Mouse (Mus musculus): ENCODE measurements at regions not wholly inside any gene's neighbourhood (a gene's known extent, or its start where the extent isn't known, plus 50 kb on each side); places are given as distances from the start of the nearest gene placed in this dataset.
"Not testable (repeated sequence)": the region's sequence is repeated elsewhere in the genome, so short reads cannot be mapped to it uniquely, and the experiment has no call there.

GRCm38 (mm10) chr17:91361261-91361660 is 268.4 kb upstream of the Nrxn1 start:
- ATAC-seq (ENCODE audit: insufficient read depth, low FRiP score, low read depth): no peak

GRCm38 (mm10) chr17:91352107-91352506 is 259.2 kb upstream of the Nrxn1 start:
- H3K27me3 ChIP-seq (replicated peaks): no peaks in the 10 kb centered on the region
- H3K4me1 ChIP-seq: no peaks in the 10 kb centered on the region
- H3K36me3 ChIP-seq: no peaks in the 10 kb centered on the region
- no peaks in the 10 kb centered on the region for H3K9me3 ChIP-seq
- no peak overlapping the region for H3K27ac ChIP-seq
- no peak overlapping the region for H3K9ac ChIP-seq
- no peak overlapping the region for H3K4me2 ChIP-seq
- WGBS: 73% methylated on average over 2 of the region's 2 CpGs
- no peak for ATAC-seq (ENCODE audit: insufficient read depth, low FRiP score, low read depth)
- H3K4me3 ChIP-seq (replicated peaks): no peak overlapping the region

More at GRCm38 (mm10) chr17:91361261-91361660, 268.4 kb upstream of the Nrxn1 start:
- H3K27me3 ChIP-seq (replicated peaks): no peaks in the 10 kb centered on the region
- no peaks in the 10 kb centered on the region for H3K9me3 ChIP-seq
- H3K9ac ChIP-seq: no peak overlapping the region
- H3K36me3 ChIP-seq: no peaks in the 10 kb centered on the region
- WGBS: 70% methylated on average over 1 of the region's 1 CpGs
- no peak overlapping the region for H3K27ac ChIP-seq
- no peaks in the 10 kb centered on the region for H3K4me1 ChIP-seq
- H3K4me3 ChIP-seq (replicated peaks): no peak overlapping the region
- no peak overlapping the region for H3K4me2 ChIP-seq

GRCm38 (mm10) chr17:91336882-91337281 is 244.0 kb upstream of the Nrxn1 start:
- no peak overlapping the region for H3K4me2 ChIP-seq
- no peaks in the 10 kb centered on the region for H3K27me3 ChIP-seq (replicated peaks)
- no peak overlapping the region for H3K4me3 ChIP-seq (replicated peaks)
- H3K9me3 ChIP-seq: no peaks in the 10 kb centered on the region
- WGBS: 59% methylated on average over 1 of the region's 1 CpGs
- ATAC-seq (ENCODE audit: insufficient read depth, low FRiP score, low read depth): no peak
- H3K36me3 ChIP-seq: no peaks in the 10 kb centered on the region
- H3K9ac ChIP-seq: no peak overlapping the region
- no peak overlapping the region for H3K27ac ChIP-seq
- no peaks in the 10 kb centered on the region for H3K4me1 ChIP-seq

- 78% methylated on average over 4 of the region's 4 CpGs for WGBS
- ATAC-seq (ENCODE audit: insufficient read depth, low FRiP score, low read depth): no peak
- no peaks in the 10 kb centered on the region for H3K36me3 ChIP-seq
- no peak overlapping the region for H3K9ac ChIP-seq
- H3K27me3 ChIP-seq (replicated peaks): no peaks in the 10 kb centered on the region
- H3K9me3 ChIP-seq: no peaks in the 10 kb centered on the region
- no peak overlapping the region for H3K4me2 ChIP-seq
- no peak overlapping the region for H3K27ac ChIP-seq
- no peak overlapping the region for H3K4me3 ChIP-seq (replicated peaks)
- H3K4me1 ChIP-seq: no peaks in the 10 kb centered on the region
These were observed 240.9 kb upstream of the Nrxn1 start for GRCm38 (mm10) chr17:91333790-91334189.

GRCm38 (mm10) chr17:91333202-91333601 is 240.3 kb upstream of the Nrxn1 start:
- Histone ChIP-seq H3K27me3 (replicated peaks) (no peaks in the 10 kb centered on the region), H3K9me3 (no peaks in the 10 kb centered on the region), H3K4me2 (no peak overlapping the region), H3K9ac (no peak overlapping the region), H3K27ac (no peak overlapping the region), H3K4me3 (replicated peaks) (no peak overlapping the region), H3K4me1 (no peaks in the 10 kb centered on the region), H3K36me3 (no peaks in the 10 kb centered on the region)
- no peak for ATAC-seq (ENCODE audit: insufficient read depth, low FRiP score, low read depth)
- 67% methylated on average over 1 of the region's 1 CpGs for WGBS

GRCm38 (mm10) chr17:91324377-91324776 is 231.5 kb upstream of the Nrxn1 start:
- Histone ChIP-seq H3K4me2 (no peak overlapping the region), H3K4me1 (no peaks in the 10 kb centered on the region), H3K36me3 (no peaks in the 10 kb centered on the region), H3K27me3 (replicated peaks) (no peaks in the 10 kb centered on the region), H3K9me3 (no peaks in the 10 kb centered on the region), H3K4me3 (replicated peaks) (no peak overlapping the region), H3K27ac (no peak overlapping the region), H3K9ac (no peak overlapping the region)
- 52% methylated on average over 1 of the region's 1 CpGs for WGBS
- ATAC-seq (ENCODE audit: insufficient read depth, low FRiP score, low read depth): no peak

- H3K9ac ChIP-seq: no peak overlapping the region
- no peak overlapping the region for H3K4me3 ChIP-seq (replicated peaks)
- H3K4me1 ChIP-seq: no peaks in the 10 kb centered on the region
- no peak overlapping the region for H3K27ac ChIP-seq
- ATAC-seq (ENCODE audit: insufficient read depth, low FRiP score, low read depth): no peak
- H3K27me3 ChIP-seq (replicated peaks): no peaks in the 10 kb centered on the region
- no peaks in the 10 kb centered on the region for H3K36me3 ChIP-seq
- H3K4me2 ChIP-seq: no peak overlapping the region
- H3K9me3 ChIP-seq: no peaks in the 10 kb centered on the region
These were observed 194.0 kb upstream of the Nrxn1 start for GRCm38 (mm10) chr17:91286875-91287274.

- H3K9me3 ChIP-seq: no peaks in the 10 kb centered on the region
- ATAC-seq (ENCODE audit: insufficient read depth, low FRiP score, low read depth): no peak
- 68% methylated on average over 1 of the region's 1 CpGs for WGBS
These were observed 181.5 kb upstream of the Nrxn1 start for GRCm38 (mm10) chr17:91274378-91274777.

GRCm38 (mm10) chr17:91238719-91239118 is 145.8 kb upstream of the Nrxn1 start:
- WGBS: 65% methylated on average over 2 of the region's 2 CpGs
- Histone ChIP-seq H3K27me3 (replicated peaks) (no peaks in the 10 kb centered on the region), H3K4me3 (replicated peaks) (no peak overlapping the region), H3K9ac (no peak overlapping the region), H3K4me2 (no peak overlapping the region), H3K9me3 (no peaks in the 10 kb centered on the region), H3K4me1 (no peaks in the 10 kb centered on the region), H3K27ac (no peak overlapping the region), H3K36me3 (no peaks in the 10 kb centered on the region)
- no peak for ATAC-seq (ENCODE audit: insufficient read depth, low FRiP score, low read depth)

More at GRCm38 (mm10) chr17:91274378-91274777, 181.5 kb upstream of the Nrxn1 start:
- H3K36me3 ChIP-seq: no peaks in the 10 kb centered on the region
- no peaks in the 10 kb centered on the region for H3K4me1 ChIP-seq
- H3K4me3 ChIP-seq (replicated peaks): no peak overlapping the region
- no peak overlapping the region for H3K4me2 ChIP-seq
- H3K9ac ChIP-seq: no peak overlapping the region
- no peak overlapping the region for H3K27ac ChIP-seq
- no peaks in the 10 kb centered on the region for H3K27me3 ChIP-seq (replicated peaks)

- H3K9me3 ChIP-seq; H3K4me1 ChIP-seq; H3K4me2 ChIP-seq; H3K27ac ChIP-seq; H3K27me3 ChIP-seq (replicated peaks); H3K36me3 ChIP-seq; H3K4me3 ChIP-seq (replicated peaks); H3K9ac ChIP-seq: not testable (repeated sequence)
- WGBS: 96% methylated on average over 14 of the region's 14 CpGs
- peak; percentile 56; the same call in 1 of the 2 replicates for ATAC-seq (ENCODE audit: insufficient read depth, low FRiP score, low read depth)
These were observed 143.8 kb upstream of the Nrxn1 start for GRCm38 (mm10) chr17:91236653-91237052.

- WGBS: 74% methylated on average over 5 of the region's 5 CpGs
- Histone ChIP-seq H3K4me1 (no peaks in the 10 kb centered on the region), H3K4me2 (no peak overlapping the region), H3K9me3 (no peaks in the 10 kb centered on the region), H3K4me3 (replicated peaks) (no peak overlapping the region), H3K27ac (no peak overlapping the region), H3K9ac (no peak overlapping the region), H3K27me3 (replicated peaks) (no peaks in the 10 kb centered on the region), H3K36me3 (no peaks in the 10 kb centered on the region)
- ATAC-seq (ENCODE audit: insufficient read depth, low FRiP score, low read depth): no peak
These were observed 133.5 kb upstream of the Nrxn1 start for GRCm38 (mm10) chr17:91226378-91226777.

- H3K4me2 ChIP-seq: no peak overlapping the region
- WGBS: 82% methylated on average over 4 of the region's 4 CpGs
These were observed 133.0 kb upstream of the Nrxn1 start for GRCm38 (mm10) chr17:91225916-91226315.

GRCm38 (mm10) chr17:91216429-91216828 is 123.6 kb upstream of the Nrxn1 start:
- Histone ChIP-seq H3K27ac (no peak overlapping the region), H3K4me3 (replicated peaks) (no peak overlapping the region), H3K9ac (no peak overlapping the region), H3K4me1 (no peaks in the 10 kb centered on the region), H3K36me3 (no peaks in the 10 kb centered on the region), H3K27me3 (replicated peaks) (no peaks in the 10 kb centered on the region), H3K9me3 (no peaks in the 10 kb centered on the region), H3K4me2 (no peak overlapping the region)
- no peak for ATAC-seq (ENCODE audit: insufficient read depth, low FRiP score, low read depth)

More at GRCm38 (mm10) chr17:91225916-91226315, 133.0 kb upstream of the Nrxn1 start:
- Histone ChIP-seq H3K27ac (no peak overlapping the region), H3K36me3 (no peaks in the 10 kb centered on the region), H3K27me3 (replicated peaks) (no peaks in the 10 kb centered on the region), H3K4me1 (no peaks in the 10 kb centered on the region), H3K9me3 (no peaks in the 10 kb centered on the region), H3K4me3 (replicated peaks) (no peak overlapping the region), H3K9ac (no peak overlapping the region)
- no peak for ATAC-seq (ENCODE audit: insufficient read depth, low FRiP score, low read depth)
